Mouse (Mus musculus) G1E (cell line): ENCODE results near the gene Trhr2.

Source experiments
- CTCF ChIP-seq: IDR thresholded peaks from 2 replicates; pipeline ENCODE4 v1.5.1; 2012; ENCODE audit warnings: low read depth, low read length, inconsistent platforms, mixed read lengths
- GATA2 ChIP-seq: IDR thresholded peaks from 2 replicates; pipeline ENCODE4 v1.6.1; 2012; ENCODE audit warnings: low read depth, low read length, inconsistent platforms, borderline replicate concordance

DNA sequence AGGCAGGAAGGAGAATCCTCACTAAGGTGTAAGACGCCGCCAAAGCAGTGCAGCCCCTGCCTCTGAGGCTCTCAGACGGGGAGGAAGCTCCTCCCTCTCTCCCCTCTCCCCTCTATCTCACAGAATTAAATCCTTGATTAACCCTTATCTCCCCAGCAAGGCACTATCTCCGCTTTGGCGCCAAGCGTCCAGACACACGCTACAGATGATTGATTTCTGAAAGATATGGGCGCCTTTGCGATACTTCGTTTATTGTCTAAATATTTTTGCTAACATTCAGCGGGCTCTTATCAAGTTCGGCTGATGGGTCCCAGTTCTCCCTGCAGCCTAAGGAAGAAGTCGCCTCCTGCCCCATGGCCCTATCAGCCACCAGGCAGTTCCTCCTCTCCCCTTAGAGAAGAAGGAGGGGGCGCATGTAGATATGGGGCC is 34.4 kb downstream of the Trhr2 start:
- TF ChIP-seq CTCF (no peak), GATA2 (no peak)
